Mouse (Mus musculus): ENCODE data around the gene Olfr1431.
"Not testable (repeated sequence)": the region's sequence is repeated elsewhere in the genome, so short reads cannot be mapped to it uniquely, and the experiment has no call there.

Olfr1431 gene

GRCm38 (mm10) chr19:12200334-12200733, at the start of gene Olfr1431:
Olfr1431 (plus strand) TSS chr19:12200634.
- Histone ChIP-seq H3K9me3 (ENCODE audit: low read length) (peaks cover 23% of the 10 kb centered on the region), H3K36me3 (ENCODE audit: insufficient read depth, low read length) (0 out of 2 replicates have a peak, but pooled peaks cover 2% of the 10 kb centered on the region), H3K4me1 (replicated peaks; ENCODE audit: low read depth, low read length) (peaks cover 29% of the 10 kb centered on the region), H3K27me3 (ENCODE audit: insufficient read depth, low read length) (no peaks in the 10 kb centered on the region), H3K4me3 (replicated peaks; ENCODE audit: low read length) (no peak within 1 kb of the TSS)
- TF ChIP-seq POU5F1 (IDR thresholded peaks at IDR 0.05; ENCODE audit: borderline replicate concordance, low read length) (no peak), NANOG (IDR thresholded peaks at IDR 0.05; ENCODE audit: borderline replicate concordance, low read length) (no peak), CTCF (conservative IDR thresholded peaks at IDR 0.05; ENCODE audit: low read length) (no peak)

- H3K4me3 ChIP-seq (replicated peaks; ENCODE audit: low read length); H3K36me3 ChIP-seq (ENCODE audit: insufficient read depth, low read length); H3K9me3 ChIP-seq (ENCODE audit: low read length); H3K27me3 ChIP-seq (ENCODE audit: insufficient read depth, low read length); H3K4me1 ChIP-seq (replicated peaks; ENCODE audit: low read depth, low read length): not testable (repeated sequence)
These were observed 30.3 kb upstream of the Olfr1431 start, which contains the start of gene Olfr1555-ps1 for GRCm38 (mm10) chr19:12170062-12170599. Olfr1555-ps1 (minus strand) TSS chr19:12170112.

DNA sequence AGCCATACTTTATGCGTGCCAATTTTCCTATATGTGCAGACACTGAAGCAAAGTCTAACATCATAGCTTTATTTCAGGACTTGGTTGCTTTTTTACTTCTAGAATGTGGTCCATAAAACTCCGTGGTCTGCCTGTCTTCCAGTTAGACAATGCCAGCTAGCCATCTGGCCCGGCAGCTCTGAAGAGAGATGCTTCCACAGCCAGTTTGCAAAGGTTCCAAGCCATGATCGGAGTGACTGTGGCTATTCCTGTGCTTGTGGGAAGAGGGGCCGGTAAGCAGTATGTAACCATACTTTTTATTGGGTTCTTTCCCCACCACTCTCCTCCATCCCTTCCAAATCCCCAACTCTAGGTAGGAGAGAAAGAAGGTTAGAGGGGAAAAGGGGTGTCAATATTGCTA, 25.0 kb upstream of the Olfr1431 start:
- H3K36me3 ChIP-seq (ENCODE audit: insufficient read depth, low read length); H3K9me3 ChIP-seq (ENCODE audit: low read length); H3K4me3 ChIP-seq (replicated peaks; ENCODE audit: low read length); H3K27me3 ChIP-seq (ENCODE audit: insufficient read depth, low read length); H3K4me1 ChIP-seq (replicated peaks; ENCODE audit: low read depth, low read length): not testable (repeated sequence)

- H3K9me3 ChIP-seq (ENCODE audit: low read length) = peaks cover 23% of the 10 kb centered on the region
- H3K27me3 ChIP-seq (ENCODE audit: insufficient read depth, low read length); H3K36me3 ChIP-seq (ENCODE audit: insufficient read depth, low read length): not testable (repeated sequence)
- TF ChIP-seq NANOG (IDR thresholded peaks at IDR 0.05; ENCODE audit: borderline replicate concordance, low read length) = peak; percentile 67; the same call in 1 of the 2 replicates
- peak; percentile 12; the same call in 1 of the 2 replicates for TF ChIP-seq CTCF (conservative IDR thresholded peaks at IDR 0.05; ENCODE audit: low read length)
- peaks cover 29% of the 10 kb centered on the region for H3K4me1 ChIP-seq (replicated peaks; ENCODE audit: low read depth, low read length)
- 0 out of 2 replicates have a peak overlapping the region, but pooled peaks have one; percentile 20 for H3K4me3 ChIP-seq (replicated peaks; ENCODE audit: low read length)
These were observed 1.4 kb upstream of the Olfr1431 start for GRCm38 (mm10) chr19:12199076-12199475.

GRCm38 (mm10) chr19:12232496-12232895, 32.1 kb downstream of the Olfr1431 start, which contains the start of gene Olfr1432:
Olfr1432 (minus strand) TSS chr19:12232596.
- H3K9me3 ChIP-seq (ENCODE audit: low read length); H3K4me3 ChIP-seq (replicated peaks; ENCODE audit: low read length); H3K4me1 ChIP-seq (replicated peaks; ENCODE audit: low read depth, low read length); H3K36me3 ChIP-seq (ENCODE audit: insufficient read depth, low read length); H3K27me3 ChIP-seq (ENCODE audit: insufficient read depth, low read length): not testable (repeated sequence)

- no peaks in the 10 kb centered on the region for H3K27me3 ChIP-seq (ENCODE audit: insufficient read depth, low read length)
- no peaks in the 10 kb centered on the region for H3K36me3 ChIP-seq (ENCODE audit: insufficient read depth, low read length)
- H3K4me3 ChIP-seq (replicated peaks; ENCODE audit: low read length) = no peak within 1 kb of the TSS
- H3K9me3 ChIP-seq (ENCODE audit: low read length) = no peaks in the 10 kb centered on the region
- TF ChIP-seq CTCF (conservative IDR thresholded peaks at IDR 0.05; ENCODE audit: low read length) (no peak), NANOG (IDR thresholded peaks at IDR 0.05; ENCODE audit: borderline replicate concordance, low read length) (no peak), POU5F1 (IDR thresholded peaks at IDR 0.05; ENCODE audit: borderline replicate concordance, low read length) (no peak)
- no peaks in the 10 kb centered on the region for H3K4me1 ChIP-seq (replicated peaks; ENCODE audit: low read depth, low read length)
These were observed 41.1 kb downstream of the Olfr1431 start, which contains the start of gene Olfr262 for GRCm38 (mm10) chr19:12241559-12241958. Olfr262 (minus strand) TSS chr19:12241659.

GRCm38 (mm10) chr19:12260732-12261131, 60.3 kb downstream of the Olfr1431 start, which contains the start of gene Olfr235:
Olfr235 (plus strand) TSS chr19:12261032.
- Histone ChIP-seq H3K36me3 (ENCODE audit: insufficient read depth, low read length) (no peaks in the 10 kb centered on the region), H3K27me3 (ENCODE audit: insufficient read depth, low read length) (no peaks in the 10 kb centered on the region), H3K4me1 (replicated peaks; ENCODE audit: low read depth, low read length) (no peaks in the 10 kb centered on the region), H3K9me3 (ENCODE audit: low read length) (no peaks in the 10 kb centered on the region), H3K4me3 (replicated peaks; ENCODE audit: low read length) (no peak within 1 kb of the TSS)
- no peak for TF ChIP-seq NANOG (IDR thresholded peaks at IDR 0.05; ENCODE audit: borderline replicate concordance, low read length)
- TF ChIP-seq POU5F1 (IDR thresholded peaks at IDR 0.05; ENCODE audit: borderline replicate concordance, low read length) = no peak
- TF ChIP-seq CTCF (conservative IDR thresholded peaks at IDR 0.05; ENCODE audit: low read length) = no peak

All from E14TG2a.4 (cell line).